Mouse (Mus musculus): ENCODE results near the gene Atp5e. TPM values are rescaled to one million over a fixed set of nuclear protein-coding genes. Genes with fewer than 3 reads are reported as not detected.
A peak's percentile ranks its signal among the peaks of the same experiment; 100 is the strongest.

The Atp5e gene
- total and polyA plus RNA-seq, 2 experiments from 2014 or later = 553 to 832 TPM

DNA sequence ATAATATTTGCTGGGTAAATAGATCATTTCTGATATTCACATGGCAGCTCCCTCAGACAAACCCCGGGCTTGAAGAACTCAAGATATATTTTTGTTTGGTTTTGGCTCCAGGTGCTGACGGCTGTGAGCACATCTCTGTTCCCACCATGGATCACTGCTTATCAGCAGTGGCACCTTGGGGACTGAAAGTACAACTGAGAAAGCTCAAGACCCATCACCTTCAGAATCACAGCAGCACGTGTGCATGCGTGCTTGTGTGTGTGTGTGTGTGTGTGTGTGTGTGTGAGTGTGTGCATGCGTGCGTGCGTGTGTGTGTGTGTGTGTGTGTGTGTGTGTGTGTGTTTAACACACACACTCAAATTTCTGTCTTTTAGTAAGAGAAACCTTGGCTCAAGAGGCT is 19.5 kb downstream of the Atp5e start:
- no peaks in the 10 kb centered on the region for H3K9me3 ChIP-seq (ENCODE audit: low read length)
- no peak overlapping the region for H3K27ac ChIP-seq (ENCODE audit: low read depth, low read length)
- H3K4me3 ChIP-seq (ENCODE audit: low read depth, low read length) = no peak overlapping the region
- DNase-seq (ENCODE audit: low spot score) = no peak
- 89% methylated on average over 7 of the region's 7 CpGs for WGBS
- no peaks in the 10 kb centered on the region for H3K36me3 ChIP-seq (ENCODE audit: insufficient read depth, low read length)
- no peak for ATAC-seq (ENCODE audit: low FRiP score)
- no peak overlapping the region for H3K4me2 ChIP-seq (ENCODE audit: low read depth, low read length, poor library complexity, severe bottlenecking)
- TF ChIP-seq CTCF (IDR thresholded peaks at IDR 0.05) = no peak
- no peak overlapping the region for H3K9ac ChIP-seq (replicated peaks; ENCODE audit: low read length, poor library complexity, severe bottlenecking)
- no peaks in the 10 kb centered on the region for H3K4me1 ChIP-seq (ENCODE audit: insufficient read depth, low read length)
- H3K27me3 ChIP-seq (ENCODE audit: insufficient read depth, low read length) = no peaks in the 10 kb centered on the region

DNA sequence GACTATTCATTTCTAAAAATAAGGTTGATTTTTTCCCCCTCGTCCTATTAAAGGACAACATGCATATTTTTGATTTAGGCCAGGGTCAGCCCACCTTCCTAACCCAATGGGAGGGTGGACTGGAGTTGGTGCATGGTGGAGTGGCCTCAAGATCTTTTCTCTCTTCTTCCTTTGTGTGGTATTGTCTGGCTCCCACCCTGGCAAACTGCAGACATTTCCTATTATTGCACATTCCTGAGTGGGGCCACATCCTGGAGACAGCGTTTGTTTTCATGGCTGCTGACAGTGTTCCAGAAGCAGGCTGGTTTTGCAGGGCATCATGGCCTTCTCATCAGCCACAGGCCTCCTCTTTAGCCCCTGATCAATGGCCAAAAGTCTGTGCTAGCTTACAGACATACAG is 20.9 kb downstream of the Atp5e start:
- H3K4me2 ChIP-seq (ENCODE audit: low read depth, low read length, poor library complexity, severe bottlenecking) = no peak overlapping the region
- 58% methylated on average over 2 of the region's 2 CpGs for WGBS
- no peaks in the 10 kb centered on the region for H3K9me3 ChIP-seq (ENCODE audit: low read length)
- H3K36me3 ChIP-seq (ENCODE audit: insufficient read depth, low read length) = no peaks in the 10 kb centered on the region
- TF ChIP-seq CTCF (IDR thresholded peaks at IDR 0.05) = no peak
- no peak overlapping the region for H3K9ac ChIP-seq (replicated peaks; ENCODE audit: low read length, poor library complexity, severe bottlenecking)
- DNase-seq (ENCODE audit: low spot score) = no peak
- H3K4me3 ChIP-seq (ENCODE audit: low read depth, low read length) = no peak overlapping the region
- H3K27ac ChIP-seq (ENCODE audit: low read depth, low read length) = no peak overlapping the region
- H3K4me1 ChIP-seq (ENCODE audit: insufficient read depth, low read length) = peaks cover 9% of the 10 kb centered on the region; the same call in 1 of the 2 replicates
- H3K27me3 ChIP-seq (ENCODE audit: insufficient read depth, low read length) = no peaks in the 10 kb centered on the region
- ATAC-seq (ENCODE audit: low FRiP score) = no peak

DNA sequence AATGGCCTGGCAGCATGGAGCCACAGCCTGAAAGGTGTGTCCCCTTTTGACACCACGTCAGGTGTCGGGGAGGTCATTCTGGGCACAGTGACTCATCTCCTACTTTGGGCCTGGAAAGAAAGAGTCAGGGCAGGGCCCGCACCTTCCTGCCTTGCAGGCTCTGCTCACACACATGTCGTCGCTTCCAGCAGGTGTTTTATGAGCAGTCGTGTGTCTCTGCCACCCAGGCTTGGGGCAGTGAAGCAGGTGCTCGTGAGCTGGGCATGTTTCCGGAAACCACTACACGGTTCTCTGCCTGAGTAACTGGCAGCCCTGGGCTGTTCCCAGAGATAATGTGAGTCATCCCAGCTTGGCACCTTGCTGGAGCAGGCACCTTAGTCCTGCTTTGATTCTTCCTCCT is 21.4 kb downstream of the Atp5e start:
- no peak overlapping the region for H3K27ac ChIP-seq (ENCODE audit: low read depth, low read length)
- ATAC-seq (ENCODE audit: low FRiP score) = no peak
- H3K4me3 ChIP-seq (ENCODE audit: low read depth, low read length) = no peak overlapping the region
- H3K36me3 ChIP-seq (ENCODE audit: insufficient read depth, low read length) = no peaks in the 10 kb centered on the region
- no peak overlapping the region for H3K4me2 ChIP-seq (ENCODE audit: low read depth, low read length, poor library complexity, severe bottlenecking)
- TF ChIP-seq CTCF (IDR thresholded peaks at IDR 0.05) = no peak
- WGBS = 88% methylated on average over 9 of the region's 9 CpGs
- no peak overlapping the region for H3K9ac ChIP-seq (replicated peaks; ENCODE audit: low read length, poor library complexity, severe bottlenecking)
- H3K27me3 ChIP-seq (ENCODE audit: insufficient read depth, low read length) = no peaks in the 10 kb centered on the region
- H3K9me3 ChIP-seq (ENCODE audit: low read length) = no peaks in the 10 kb centered on the region
- H3K4me1 ChIP-seq (ENCODE audit: insufficient read depth, low read length) = peaks cover 9% of the 10 kb centered on the region; the same call in 1 of the 2 replicates
- DNase-seq (ENCODE audit: low spot score) = no peak

DNA sequence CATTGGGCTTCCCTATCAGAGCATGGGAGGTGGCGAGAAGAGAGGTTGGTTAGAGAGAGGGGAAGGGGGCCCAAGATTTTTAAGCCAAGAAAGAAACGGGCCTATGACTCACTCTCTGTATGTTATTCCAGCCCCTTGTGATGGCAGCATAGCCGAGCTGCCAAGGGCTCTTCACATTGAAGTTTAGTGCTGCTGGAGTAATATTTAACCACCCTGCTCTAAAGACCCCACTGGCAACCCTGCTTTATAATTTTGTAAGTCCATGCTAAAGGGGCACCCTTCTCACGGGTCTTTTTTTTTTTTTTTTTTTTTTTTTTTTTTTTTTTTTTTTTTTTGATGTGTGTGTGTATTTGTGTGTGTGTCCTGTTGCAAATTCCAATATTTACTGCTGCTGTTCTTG is 22.0 kb downstream of the Atp5e start:
- DNase-seq (ENCODE audit: low spot score) (no peak), ATAC-seq (ENCODE audit: low FRiP score) (no peak)
- Histone ChIP-seq H3K9ac (replicated peaks; ENCODE audit: low read length, poor library complexity, severe bottlenecking) (no peak overlapping the region), H3K27me3 (ENCODE audit: insufficient read depth, low read length) (no peaks in the 10 kb centered on the region), H3K27ac (ENCODE audit: low read depth, low read length) (no peak overlapping the region), H3K36me3 (ENCODE audit: insufficient read depth, low read length) (no peaks in the 10 kb centered on the region), H3K4me3 (ENCODE audit: low read depth, low read length) (no peak overlapping the region), H3K4me2 (ENCODE audit: low read depth, low read length, poor library complexity, severe bottlenecking) (no peak overlapping the region), H3K4me1 (ENCODE audit: insufficient read depth, low read length) (peaks cover 9% of the 10 kb centered on the region; the same call in 1 of the 2 replicates), H3K9me3 (ENCODE audit: low read length) (no peaks in the 10 kb centered on the region)
- TF ChIP-seq CTCF (IDR thresholded peaks at IDR 0.05) = no peak
- 83% methylated on average over 4 of the region's 4 CpGs for WGBS

DNA sequence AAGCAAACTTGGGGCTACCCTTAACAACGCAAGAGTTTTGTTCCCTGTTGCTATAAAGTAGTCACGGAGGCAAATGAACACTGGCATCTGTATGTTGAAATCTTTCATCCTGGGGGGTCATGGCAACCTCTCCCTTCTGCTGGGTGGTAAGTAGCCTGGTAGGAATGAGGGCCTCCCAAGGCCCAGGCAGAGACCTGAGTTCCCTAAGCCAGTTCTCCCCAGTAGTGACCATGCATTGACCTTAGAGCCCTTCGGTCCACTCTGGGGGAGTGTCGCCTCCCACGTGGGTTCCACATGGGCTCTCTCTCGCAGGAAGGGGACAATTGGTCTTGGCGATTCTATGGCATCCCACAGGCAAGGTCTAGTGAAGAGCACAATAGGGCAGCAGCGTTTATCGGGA is 23.9 kb downstream of the Atp5e start:
- no peak for TF ChIP-seq CTCF (IDR thresholded peaks at IDR 0.05)
- no peak overlapping the region for H3K4me3 ChIP-seq (ENCODE audit: low read depth, low read length)
- H3K36me3 ChIP-seq (ENCODE audit: insufficient read depth, low read length) = no peaks in the 10 kb centered on the region
- H3K27me3 ChIP-seq (ENCODE audit: insufficient read depth, low read length) = no peaks in the 10 kb centered on the region
- ATAC-seq (ENCODE audit: low FRiP score) (no peak), DNase-seq (ENCODE audit: low spot score) (no peak)
- WGBS = 83% methylated on average over 9 of the region's 9 CpGs
- H3K4me2 ChIP-seq (ENCODE audit: low read depth, low read length, poor library complexity, severe bottlenecking) = no peak overlapping the region
- peaks cover 9% of the 10 kb centered on the region; the same call in 1 of the 2 replicates for H3K4me1 ChIP-seq (ENCODE audit: insufficient read depth, low read length)
- H3K9ac ChIP-seq (replicated peaks; ENCODE audit: low read length, poor library complexity, severe bottlenecking) = no peak overlapping the region
- no peaks in the 10 kb centered on the region for H3K9me3 ChIP-seq (ENCODE audit: low read length)
- H3K27ac ChIP-seq (ENCODE audit: low read depth, low read length) = no peak overlapping the region

DNA sequence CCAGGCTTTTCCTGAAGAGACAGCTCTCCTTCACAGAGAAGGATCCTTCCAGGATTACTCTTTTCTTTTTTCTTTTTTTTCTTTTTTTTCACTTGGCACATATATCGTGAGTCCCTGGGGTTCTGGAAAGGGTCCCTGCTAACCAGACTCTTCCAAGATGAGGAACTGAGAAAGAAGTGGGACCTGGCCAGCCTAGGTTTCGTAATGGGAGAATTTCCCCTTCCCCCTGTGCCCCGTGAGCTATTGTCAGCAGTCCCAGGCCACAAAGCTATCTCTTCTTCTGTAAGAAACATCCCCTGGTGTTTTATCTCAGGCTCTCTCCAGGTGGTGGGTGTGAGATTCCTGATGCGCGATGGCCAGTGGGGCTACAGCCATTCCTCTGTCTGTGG is 24.5 kb downstream of the Atp5e start:
- DNase-seq (ENCODE audit: low spot score) (no peak), ATAC-seq (ENCODE audit: low FRiP score) (no peak)
- Histone ChIP-seq H3K9ac (replicated peaks; ENCODE audit: low read length, poor library complexity, severe bottlenecking) (no peak overlapping the region), H3K36me3 (ENCODE audit: insufficient read depth, low read length) (no peaks in the 10 kb centered on the region), H3K9me3 (ENCODE audit: low read length) (no peaks in the 10 kb centered on the region), H3K4me1 (ENCODE audit: insufficient read depth, low read length) (peaks cover 9% of the 10 kb centered on the region; the same call in 1 of the 2 replicates), H3K27me3 (ENCODE audit: insufficient read depth, low read length) (no peaks in the 10 kb centered on the region), H3K4me3 (ENCODE audit: low read depth, low read length) (no peak overlapping the region), H3K27ac (ENCODE audit: low read depth, low read length) (no peak overlapping the region), H3K4me2 (ENCODE audit: low read depth, low read length, poor library complexity, severe bottlenecking) (peak overlapping the region; percentile 70; the same call in 1 of the 2 replicates)
- no peak for TF ChIP-seq CTCF (IDR thresholded peaks at IDR 0.05)
- WGBS = 44% methylated on average over 5 of the region's 5 CpGs

Measured in midbrain, postnatal 0 days (tissue).